Mouse (Mus musculus): ENCODE measurements around the gene Gm42688.

Gene Gm42688

DNA sequence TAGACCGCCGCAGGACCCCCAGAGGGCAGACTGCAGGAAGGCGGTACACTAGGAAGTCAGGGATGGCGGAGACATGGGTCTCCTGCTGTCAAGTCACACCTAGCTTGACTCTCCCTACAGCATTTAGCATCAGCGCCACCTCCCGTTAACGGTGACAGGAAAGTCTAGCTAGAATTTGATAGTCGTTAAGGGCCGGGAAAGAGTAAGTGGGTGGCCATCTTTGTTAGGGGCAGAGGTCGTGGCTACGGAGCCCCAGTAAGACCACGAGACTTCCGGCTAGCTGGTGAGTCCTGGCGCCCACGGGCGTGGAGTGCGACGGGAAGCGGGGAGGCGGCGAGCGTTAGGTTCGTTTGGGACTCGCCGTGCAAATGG is at the start of gene Gm42688, which contains the start of gene Ccdc142:
Gene Gm42688, plus strand, starts transcription at position 302 of the 372 bp plus-strand sequence.
Gene Ccdc142, plus strand, starts transcription at position 286 of the 372 bp plus-strand sequence.
- in situ Hi-C loops (cut with MboI, MseI): loop anchor here (5.0 kb wide), 3 partner anchors 104 to 176 kb away; no protein-coding TSS in a partner anchor

DNA sequence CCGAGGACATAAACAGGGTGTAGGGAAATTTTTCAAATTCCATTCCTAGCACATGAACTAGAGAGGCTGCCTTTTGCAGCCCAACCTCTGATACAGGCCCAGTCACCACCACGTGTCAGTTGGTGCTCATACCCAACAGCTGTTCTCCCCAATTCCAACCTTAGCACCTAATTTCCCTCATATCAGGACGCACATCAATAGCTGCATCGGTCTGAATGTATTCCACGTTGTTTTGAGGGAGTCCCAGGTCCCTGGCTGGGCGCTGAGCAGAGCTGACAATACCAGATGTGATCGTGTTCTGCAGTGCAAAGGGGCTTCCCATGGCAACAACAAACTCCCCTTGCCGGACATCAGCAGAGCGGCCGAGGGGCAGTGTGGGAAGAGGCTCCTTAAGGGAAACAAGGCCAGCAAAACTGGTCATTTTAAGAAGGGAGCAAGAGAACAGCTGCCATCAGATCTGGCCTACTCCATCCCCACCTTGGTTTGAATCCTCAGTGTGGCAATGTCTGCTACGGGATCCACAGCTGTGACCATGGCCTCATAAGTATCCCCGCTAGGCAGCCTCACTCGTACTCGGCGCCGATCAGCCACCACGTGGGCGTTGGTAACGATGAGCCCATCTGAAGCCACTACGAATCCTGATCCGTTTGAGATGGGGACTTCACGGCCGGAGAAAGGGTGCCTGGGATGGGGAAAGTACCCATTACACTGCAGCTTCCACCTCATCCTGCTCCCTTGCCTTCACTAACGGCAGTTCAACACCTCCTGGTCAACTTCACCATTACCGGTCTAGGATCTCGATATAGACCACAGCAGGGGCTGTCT is 48.1 kb upstream of the Gm42688 start:
- in situ Hi-C loops (cut with MboI, MseI): loop anchor here in 1 of 2 experiments (10.0 kb wide), 1 partner anchor 49 kb away; no protein-coding TSS in a partner anchor

- in situ Hi-C loops (cut with MboI, MseI): loop anchor here in 1 of 2 experiments (10.0 kb wide), 1 partner anchor 49 kb away; no protein-coding TSS in a partner anchor
These were observed 47.2 kb upstream of the Gm42688 start, which contains the start of gene Aup1 for GRCm38 (mm10) chr6:83054074-83054851. Gene Aup1, plus strand, starts transcription at chr6:83054521.

DNA sequence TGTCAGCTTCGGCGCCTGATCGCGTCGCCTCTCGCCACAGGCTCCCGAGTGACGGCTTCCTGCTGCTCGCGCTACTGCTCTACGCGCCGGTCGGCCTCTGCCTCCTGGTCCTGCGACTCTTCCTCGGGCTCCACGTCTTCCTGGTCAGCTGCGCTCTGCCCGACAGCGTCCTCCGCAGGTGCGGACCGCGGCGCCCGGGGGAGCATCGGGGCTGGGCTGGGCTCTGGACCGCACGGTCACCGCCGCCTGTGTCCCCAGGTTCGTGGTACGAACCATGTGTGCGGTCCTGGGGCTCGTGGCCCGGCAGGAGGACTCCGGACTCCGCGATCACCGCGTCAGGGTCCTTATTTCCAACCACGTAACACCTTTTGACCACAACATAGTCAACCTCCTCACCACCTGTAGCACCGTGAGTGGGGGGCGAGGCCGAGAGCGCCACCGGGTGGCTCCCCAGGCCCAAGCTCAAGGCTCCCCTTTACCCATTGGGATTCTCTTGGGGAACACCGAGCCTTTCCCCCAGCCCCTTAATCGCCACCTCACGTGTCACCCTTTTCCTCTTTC is 46.5 kb upstream of the Gm42688 start, which contains the start of gene Htra2:
Gene Htra2, minus strand, starts transcription at position 403 of the 561 bp plus-strand sequence.
- in situ Hi-C loops (cut with MboI, MseI): loop anchor here in 1 of 2 experiments (10.0 kb wide), 1 partner anchor 50 kb away; no protein-coding TSS in a partner anchor

DNA sequence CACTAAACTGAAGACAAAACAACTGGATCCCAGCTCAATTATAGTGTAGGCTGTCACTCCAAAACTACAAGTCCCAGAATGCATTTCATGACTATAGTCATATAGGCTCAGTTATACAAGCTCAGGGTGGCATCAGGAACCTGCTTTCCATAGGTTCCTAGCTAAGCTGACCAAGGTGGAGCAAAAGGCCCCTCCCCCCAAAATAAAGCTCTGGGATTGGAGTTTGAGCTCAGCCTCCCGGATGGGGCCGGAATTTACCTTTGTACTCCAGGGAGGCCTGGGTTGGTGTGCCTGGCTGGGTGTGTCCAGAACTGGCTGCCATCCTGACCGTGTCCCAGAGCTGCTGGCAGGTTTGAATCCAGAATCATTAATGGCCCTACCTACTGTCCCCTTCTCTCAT is 43.6 kb upstream of the Gm42688 start, which contains the start of gene Dqx1:
Gene Dqx1, plus strand, starts transcription at position 55 of the 400 bp plus-strand sequence.
- in situ Hi-C loops (cut with MboI, MseI): loop anchor here in 1 of 2 experiments (10.0 kb wide), 1 partner anchor 53 kb away; no protein-coding TSS in a partner anchor

- in situ Hi-C loops (cut with MboI, MseI): loop anchor here in 1 of 2 experiments (10.0 kb wide), 1 partner anchor 54 kb away; no protein-coding TSS in a partner anchor
These were observed 42.7 kb upstream of the Gm42688 start for GRCm38 (mm10) chr6:83058725-83059124.

DNA sequence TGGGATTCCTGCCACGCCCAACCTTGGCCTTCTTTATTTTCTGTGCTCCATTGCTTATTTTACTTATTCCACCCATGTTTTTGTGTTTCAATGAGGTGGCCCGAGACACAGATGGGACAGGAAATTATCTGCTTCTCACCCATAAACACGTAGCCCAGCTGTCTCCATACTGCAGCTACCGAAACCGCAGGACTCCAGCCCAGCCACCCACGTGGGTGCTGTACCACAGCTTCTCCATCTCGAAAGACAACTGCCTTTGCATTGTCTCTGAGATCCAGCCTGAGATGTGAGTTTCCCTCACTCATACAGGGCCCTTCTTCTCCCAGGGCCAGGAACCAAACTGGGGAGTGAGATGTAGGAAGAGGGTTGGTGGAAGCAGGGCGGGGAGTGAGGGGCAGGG is 35.4 kb upstream of the Gm42688 start:
- in situ Hi-C loops (cut with MboI, MseI): no loop called here

GRCm38 (mm10) chr6:83066441-83066840 is 35.0 kb upstream of the Gm42688 start:
- in situ Hi-C loops (cut with MboI, MseI): no loop called here

GRCm38 (mm10) chr6:83068221-83068620 is 33.2 kb upstream of the Gm42688 start:
- in situ Hi-C loops (cut with MboI, MseI): no loop called here

DNA sequence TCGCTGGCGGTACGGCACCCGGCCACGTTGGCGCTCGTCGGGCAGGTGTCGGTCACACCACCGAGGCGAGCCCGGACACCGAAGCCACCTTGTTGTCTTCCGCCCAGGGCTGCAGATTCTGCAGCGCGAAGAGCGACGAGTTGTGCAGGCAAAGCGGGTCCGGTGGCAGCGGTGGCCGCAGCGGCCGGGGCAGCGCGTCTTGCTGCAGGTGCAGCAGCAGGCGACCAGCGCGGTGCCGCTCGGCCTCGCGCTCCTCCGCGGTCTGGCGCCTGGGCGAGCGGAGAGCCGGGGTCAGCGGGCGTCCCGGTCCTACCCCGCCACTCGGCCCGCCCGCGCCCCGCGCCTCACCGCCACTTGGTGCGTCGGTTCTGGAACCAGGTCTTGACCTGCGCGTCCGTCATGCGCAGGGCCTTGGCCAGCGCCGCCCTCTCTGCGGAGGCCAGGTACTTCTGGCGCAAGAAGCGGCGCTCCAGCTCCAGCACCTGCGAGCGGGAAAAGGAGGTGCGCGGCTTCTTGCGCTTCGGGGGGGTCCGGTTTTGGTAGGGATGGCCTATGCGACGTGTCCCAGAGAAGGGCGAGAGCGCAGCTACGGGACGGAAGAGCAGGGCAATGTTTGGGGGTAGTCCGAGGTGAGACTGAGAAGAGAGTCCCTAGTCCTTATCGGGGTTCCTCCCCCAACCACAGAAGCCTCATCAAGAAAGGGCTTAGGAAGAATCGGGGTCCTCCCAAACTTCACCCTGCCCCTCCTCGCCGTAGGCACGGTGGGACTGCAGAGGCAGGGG is 32.5 kb upstream of the Gm42688 start:
- in situ Hi-C loops (cut with MboI, MseI): no loop called here

- in situ Hi-C loops (cut with MboI, MseI): loop anchor here in 1 of 2 experiments (5.0 kb wide), 1 partner anchor 48 kb away; the partner anchor contains the start of gene Mogs
These were observed 31.8 kb upstream of the Gm42688 start for GRCm38 (mm10) chr6:83069488-83070246.

GRCm38 (mm10) chr6:83070247-83070310 is 31.3 kb upstream of the Gm42688 start, which contains the start of gene Tlx2:
Gene Tlx2, minus strand, starts transcription at chr6:83070293.
- in situ Hi-C loops (cut with MboI, MseI): loop anchor here in 1 of 2 experiments (5.0 kb wide), 1 partner anchor 47 kb away; the partner anchor contains the start of gene Mogs

- in situ Hi-C loops (cut with MboI, MseI): loop anchor here in 1 of 2 experiments (5.0 kb wide), 1 partner anchor 47 kb away; the partner anchor contains the start of gene Mogs
These were observed 30.9 kb upstream of the Gm42688 start for GRCm38 (mm10) chr6:83070311-83071219.

GRCm38 (mm10) chr6:83071220-83071619 is 30.2 kb upstream of the Gm42688 start:
- in situ Hi-C loops (cut with MboI, MseI): loop anchor here in 1 of 2 experiments (5.0 kb wide), 1 partner anchor 46 kb away; the partner anchor contains the start of gene Mogs

- in situ Hi-C loops (cut with MboI, MseI): loop anchor here in 1 of 2 experiments (5.0 kb wide), 1 partner anchor 42 kb away; the partner anchor contains the start of gene Mogs
These were observed 26.4 kb upstream of the Gm42688 start for GRCm38 (mm10) chr6:83074979-83075378.

- in situ Hi-C loops (cut with MboI, MseI): no loop called here
These were observed 23.6 kb upstream of the Gm42688 start, which contains the start of gene Pcgf1 for GRCm38 (mm10) chr6:83077630-83078323. Gene Pcgf1, plus strand, starts transcription at chr6:83077869.

- in situ Hi-C loops (cut with MboI, MseI): no loop called here
These were observed 23.0 kb upstream of the Gm42688 start for GRCm38 (mm10) chr6:83078324-83078858.

DNA sequence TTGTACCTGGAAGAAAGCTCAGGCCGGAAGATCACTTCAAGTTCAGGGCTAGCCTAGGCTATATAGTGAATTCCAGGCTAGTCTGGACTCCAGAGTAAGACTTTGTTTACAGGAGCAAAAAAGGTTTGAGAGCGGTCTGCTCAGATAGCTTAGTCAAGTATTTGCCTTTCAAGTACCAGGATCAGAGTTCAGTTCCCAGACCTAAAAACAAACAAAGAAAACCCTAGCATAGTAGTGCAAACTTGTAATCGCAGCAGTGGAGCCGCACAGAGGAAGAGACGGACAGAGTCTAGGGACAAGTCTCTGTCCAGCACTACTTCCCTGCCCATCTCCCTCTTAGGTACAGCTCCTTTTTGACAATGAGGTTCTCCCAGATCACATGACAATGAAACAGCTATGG is 21.2 kb upstream of the Gm42688 start:
- in situ Hi-C loops (cut with MboI, MseI): loop anchor here in 1 of 2 experiments (5.0 kb wide), 1 partner anchor 78 kb away; no protein-coding TSS in a partner anchor
